Mouse (Mus musculus) hindbrain, embryonic 15.5 days (tissue): ENCODE data around the gene Pcca. TPM values are rescaled to one million over a fixed set of nuclear protein-coding genes. Genes with fewer than 3 reads are reported as not detected.

Experiments
- ATAC-seq: fragments of 200-750 bp; cut with Nextera tagmentation; 2 replicates; pipeline ENCODE4 v1.8.0; 2017; ENCODE audit warnings: low read depth, moderate number of reproducible peaks, moderate TSS enrichment; ENCODE audit not compliant: low FRiP score
- H3K27ac ChIP-seq: fragments of 300-500 bp; sonication (generic); replicated peaks from 2 replicates; pipeline ENCODE4 v1.5.1; 2015; ENCODE audit warnings: mild to moderate bottlenecking, inconsistent platforms
- H3K27me3 ChIP-seq: fragments of 300-500 bp; sonication (generic); 2 replicates; pipeline ENCODE4 v1.6.1; 2015; ENCODE audit warnings: control low read depth, inconsistent platforms
- H3K36me3 ChIP-seq: fragments of 300-500 bp; sonication (generic); 2 replicates; pipeline ENCODE4 v1.6.1; 2015; ENCODE audit warnings: control low read depth, inconsistent platforms
- H3K4me1 ChIP-seq: fragments of 300-500 bp; sonication (generic); replicated peaks from 2 replicates; pipeline ENCODE4 v1.6.1; 2015; ENCODE audit warnings: control low read depth, inconsistent platforms
- H3K4me2 ChIP-seq: fragments of 300-500 bp; sonication (generic); 2 replicates; pipeline ENCODE4 v1.6.1; 2015; ENCODE audit warnings: moderate library complexity, mild to moderate bottlenecking, inconsistent platforms
- H3K4me3 ChIP-seq: fragments of 300-500 bp; sonication (generic); 2 replicates; pipeline ENCODE4 v1.5.1; 2015; ENCODE audit warnings: mild to moderate bottlenecking, inconsistent platforms
- H3K9ac ChIP-seq: fragments of 300-500 bp; sonication (generic); 2 replicates; pipeline ENCODE4 v1.6.1; 2015; ENCODE audit warnings: inconsistent platforms
- H3K9me3 ChIP-seq: fragments of 300-500 bp; sonication (generic); 2 replicates; pipeline ENCODE4 v1.6.1; 2016; ENCODE audit warnings: control low read depth, inconsistent platforms
- WGBS: fragments of 180-500 bp; shearing (Covaris S2); methylation state at CpG from one replicate; pipeline ENCODE4 v1.1.7; 2015; 5-methylcytosine and 5-hydroxymethylcytosine counted together
- polyA plus RNA-seq: library from polyadenylated mRNA; unstranded; fragments of >200 nt; fragmentation: Nextera tagmentation; extraction: Ambion mirVana; gene quantifications from 2 replicates; pipeline ENCODE4 v1.2.1, GENCODE M21; 2015

Pcca gene
- polyA plus RNA-seq = 29.0 and 30.2 TPM in 2 replicates

DNA sequence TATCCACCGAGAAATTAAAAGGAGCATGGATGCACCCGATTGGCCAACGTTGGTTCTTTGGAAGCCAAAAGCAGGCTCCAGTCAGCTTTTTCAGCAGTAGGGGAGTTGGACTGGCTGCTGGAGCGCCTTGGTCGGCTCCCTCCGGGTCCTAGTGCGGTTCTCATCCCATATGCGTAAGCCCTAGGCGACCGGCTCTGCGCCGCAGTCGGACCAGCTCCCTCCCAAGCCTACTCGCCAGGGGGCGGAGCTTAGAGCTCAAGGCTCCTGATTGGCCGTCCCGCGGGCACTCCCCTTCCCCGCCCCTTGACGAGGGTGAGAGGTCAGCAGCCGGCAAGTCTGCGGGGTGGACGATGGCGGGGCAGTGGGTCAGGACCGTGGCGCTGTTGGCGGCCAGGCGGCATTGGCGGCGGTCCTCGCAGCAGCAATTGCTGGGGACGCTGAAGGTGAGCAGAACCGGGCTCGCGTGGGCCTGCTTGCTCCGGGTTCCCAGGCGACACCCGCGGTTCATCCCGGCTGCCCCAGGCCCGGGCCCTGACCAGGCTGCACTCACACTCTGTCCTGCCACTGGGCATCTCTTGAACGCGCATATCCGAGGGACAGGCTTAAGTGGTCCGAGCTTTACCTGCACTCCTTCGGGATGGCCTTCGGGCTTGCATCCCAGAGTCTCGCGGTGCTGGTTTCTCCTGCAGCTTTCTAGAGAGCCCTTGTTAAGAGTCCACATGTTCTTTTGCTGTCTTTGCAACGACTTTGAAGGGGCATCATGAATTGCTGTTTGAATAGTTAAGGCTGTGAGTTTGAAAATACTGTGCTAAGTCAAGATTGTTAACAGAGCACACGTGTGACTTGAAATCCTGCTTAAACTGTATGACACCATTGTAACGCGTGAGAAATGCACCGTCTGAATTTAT lies at the start of gene Pcca:
TSS of gene Pcca (plus strand) at position 308 of the 908 bp plus-strand sequence.
- H3K27ac ChIP-seq = peak within 1 kb of the TSS; percentile 70
- peak within 1 kb of the TSS; percentile 63 for H3K9ac ChIP-seq
- peak within 1 kb of the TSS; percentile 59 for H3K4me2 ChIP-seq
- H3K4me3 ChIP-seq = peak within 1 kb of the TSS; percentile 79
- H3K27me3 ChIP-seq = no peaks in the 10 kb centered on the region
- H3K36me3 ChIP-seq = no peaks in the 10 kb centered on the region
- WGBS = 1% methylated on average over 54 of the region's 54 CpGs
- ATAC-seq = peak; percentile 100
- H3K4me1 ChIP-seq = peaks cover 16% of the 10 kb centered on the region
- no peaks in the 10 kb centered on the region for H3K9me3 ChIP-seq

DNA sequence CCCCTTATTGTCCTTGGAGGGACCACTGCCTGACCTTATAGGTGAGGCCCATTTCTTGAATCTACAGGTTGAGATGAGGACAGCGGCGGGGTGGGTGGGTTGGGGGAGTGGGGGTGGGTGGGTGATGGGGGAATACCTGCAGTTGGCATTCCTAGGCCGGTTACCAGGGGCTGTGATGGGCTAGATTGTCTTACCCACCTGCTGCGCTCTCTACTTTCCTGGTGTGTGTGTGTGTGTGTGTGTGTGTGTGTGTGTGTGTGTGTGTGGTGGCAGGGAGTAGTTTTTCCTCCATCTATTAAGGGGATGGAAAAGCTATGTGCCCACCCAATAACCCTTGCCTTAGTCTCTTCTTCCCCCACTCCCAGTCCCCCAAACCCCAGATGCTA lies 49.7 kb upstream of the Pcca start:
- Histone ChIP-seq H3K27me3 (peaks cover 48% of the 10 kb centered on the region), H3K36me3 (no peaks in the 10 kb centered on the region), H3K4me2 (peak overlapping the region; percentile 48), H3K4me1 (no peaks in the 10 kb centered on the region), H3K27ac (peak overlapping the region; percentile 75), H3K9ac (peak overlapping the region; percentile 27; the same call in 1 of the 2 replicates), H3K4me3 (peak overlapping the region; percentile 20), H3K9me3 (no peaks in the 10 kb centered on the region)
- 12% methylated on average over 4 of the region's 4 CpGs for WGBS
- ATAC-seq = peak; percentile 44; the same call in 1 of the 2 replicates

DNA sequence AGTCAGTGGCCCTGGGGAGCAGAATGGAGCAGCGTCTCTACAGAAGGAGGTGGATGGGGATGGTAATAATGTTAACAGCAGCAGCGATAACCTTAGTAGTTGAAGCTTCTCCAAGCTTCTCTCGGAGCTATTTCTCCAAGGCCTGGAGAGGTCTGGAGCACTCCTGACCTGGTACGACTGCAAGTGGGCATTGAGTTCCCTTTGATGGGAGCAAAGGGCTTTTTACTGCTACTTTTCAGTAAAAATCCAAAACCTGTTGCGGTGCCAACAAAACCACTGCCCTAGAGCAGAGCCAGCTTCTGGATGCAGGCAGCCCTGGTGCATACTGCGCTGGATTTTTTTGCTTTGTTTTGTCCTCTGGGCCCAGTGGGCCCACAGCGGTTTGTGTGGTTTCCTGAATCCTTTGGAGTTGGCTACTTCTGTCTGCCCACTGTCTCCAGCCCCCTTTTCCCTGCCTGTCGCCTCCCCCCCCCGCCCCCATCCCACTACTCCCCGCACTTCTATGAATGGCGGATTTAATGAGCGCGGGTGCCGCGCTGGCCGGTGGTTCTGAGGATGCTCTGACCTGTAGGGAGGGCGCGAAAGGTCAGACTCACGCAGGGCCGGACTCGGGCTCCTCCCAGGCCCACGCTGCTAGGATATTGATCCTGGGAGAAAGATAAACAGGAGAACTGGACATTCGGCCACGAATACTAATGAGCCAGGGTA lies 49.1 kb upstream of the Pcca start:
- H3K27ac ChIP-seq = peak overlapping the region; percentile 64
- H3K4me1 ChIP-seq = no peaks in the 10 kb centered on the region
- peaks cover 48% of the 10 kb centered on the region for H3K27me3 ChIP-seq
- 0 out of 2 replicates have a peak, but pooled peaks have one; percentile 32 for ATAC-seq
- no peaks in the 10 kb centered on the region for H3K36me3 ChIP-seq
- peak overlapping the region; percentile 27 for H3K9ac ChIP-seq
- peak overlapping the region; percentile 48 for H3K4me2 ChIP-seq
- H3K9me3 ChIP-seq = no peaks in the 10 kb centered on the region
- 2% methylated on average over 22 of the region's 24 CpGs for WGBS
- H3K4me3 ChIP-seq = peak overlapping the region; percentile 20

DNA sequence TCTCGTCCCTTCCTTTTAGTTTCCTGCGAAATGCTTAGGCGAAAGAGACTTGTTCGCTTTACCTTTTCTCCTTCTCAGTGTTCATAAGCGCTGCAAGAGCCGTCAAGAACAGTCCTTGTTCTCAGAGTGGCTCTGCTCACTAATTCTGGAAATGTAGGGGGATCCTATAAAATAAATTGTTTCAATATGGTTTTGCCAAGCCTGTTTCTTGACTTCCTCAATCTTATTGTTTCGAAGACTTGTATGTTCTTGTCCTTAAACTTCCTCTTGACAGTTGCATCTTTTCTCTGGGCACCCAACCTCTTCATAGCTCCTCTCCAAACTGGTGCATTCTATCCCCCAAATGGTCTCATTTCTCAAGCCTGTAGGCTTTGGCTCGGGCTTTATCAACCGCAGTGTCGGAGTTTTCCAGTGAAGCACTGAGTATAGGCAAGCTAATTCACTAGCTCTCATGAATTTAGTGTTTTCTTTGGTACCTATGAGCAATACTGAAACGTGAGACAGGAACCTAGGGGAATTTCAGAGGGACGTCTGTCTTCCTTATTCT lies 48.4 kb upstream of the Pcca start:
- H3K36me3 ChIP-seq = no peaks in the 10 kb centered on the region
- peak overlapping the region; percentile 64 for H3K27ac ChIP-seq
- 0 out of 2 replicates have a peak, but pooled peaks cover 3% of the 10 kb centered on the region for H3K4me1 ChIP-seq
- peak overlapping the region; percentile 27; the same call in 1 of the 2 replicates for H3K9ac ChIP-seq
- 6% methylated on average over 12 of the region's 12 CpGs for WGBS
- no peak for ATAC-seq
- H3K4me3 ChIP-seq = peak overlapping the region; percentile 20
- H3K27me3 ChIP-seq = peaks cover 46% of the 10 kb centered on the region
- H3K9me3 ChIP-seq = no peaks in the 10 kb centered on the region
- H3K4me2 ChIP-seq = peak overlapping the region; percentile 48

DNA sequence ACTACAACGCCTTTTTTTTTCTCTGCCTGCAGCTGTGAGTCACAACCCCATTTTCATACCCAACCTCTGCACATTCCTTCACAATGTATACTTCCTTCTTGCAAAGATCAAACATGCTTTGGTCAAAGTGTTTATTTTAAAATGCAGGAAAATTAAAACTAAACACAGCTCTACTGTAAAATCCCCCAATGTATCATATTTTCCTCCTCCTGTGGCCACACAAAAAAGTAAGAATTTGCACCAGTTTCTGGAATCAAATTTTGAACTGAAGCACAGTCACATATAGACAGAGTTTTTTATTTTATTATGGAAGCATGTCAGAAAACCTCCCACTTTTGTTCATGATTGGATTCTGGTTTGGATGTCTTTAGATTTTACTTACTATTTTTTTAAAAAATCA lies 47.5 kb upstream of the Pcca start:
- peaks cover 51% of the 10 kb centered on the region for H3K27me3 ChIP-seq
- H3K4me2 ChIP-seq = 0 out of 2 replicates have a peak overlapping the region, but pooled peaks have one; percentile 13
- no peaks in the 10 kb centered on the region for H3K9me3 ChIP-seq
- H3K27ac ChIP-seq = no peak overlapping the region
- no peak overlapping the region for H3K9ac ChIP-seq
- WGBS = 22% methylated on average over 1 of the region's 1 CpGs
- H3K36me3 ChIP-seq = no peaks in the 10 kb centered on the region
- ATAC-seq = no peak
- H3K4me1 ChIP-seq = 0 out of 2 replicates have a peak, but pooled peaks cover 7% of the 10 kb centered on the region
- no peak overlapping the region for H3K4me3 ChIP-seq

DNA sequence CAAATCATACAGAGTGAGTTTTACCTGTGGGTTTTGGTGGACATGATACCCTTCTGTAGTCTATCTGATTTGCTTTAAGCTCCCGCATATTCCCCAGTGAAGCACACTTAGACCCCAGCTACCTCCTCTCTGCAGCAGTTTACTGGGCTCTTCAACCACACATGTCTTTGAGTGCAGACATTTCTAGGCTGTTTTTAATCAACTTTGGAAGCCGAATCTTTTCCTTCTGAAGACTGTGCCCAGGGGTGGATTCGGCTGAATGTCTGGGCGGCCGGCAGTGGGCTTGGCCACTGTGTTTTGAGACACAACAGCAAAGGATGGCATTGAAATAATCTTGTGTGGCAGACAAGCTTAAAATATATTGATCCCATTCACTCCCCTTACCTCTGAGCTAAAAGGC lies 46.8 kb upstream of the Pcca start:
- no peak overlapping the region for H3K27ac ChIP-seq

DNA sequence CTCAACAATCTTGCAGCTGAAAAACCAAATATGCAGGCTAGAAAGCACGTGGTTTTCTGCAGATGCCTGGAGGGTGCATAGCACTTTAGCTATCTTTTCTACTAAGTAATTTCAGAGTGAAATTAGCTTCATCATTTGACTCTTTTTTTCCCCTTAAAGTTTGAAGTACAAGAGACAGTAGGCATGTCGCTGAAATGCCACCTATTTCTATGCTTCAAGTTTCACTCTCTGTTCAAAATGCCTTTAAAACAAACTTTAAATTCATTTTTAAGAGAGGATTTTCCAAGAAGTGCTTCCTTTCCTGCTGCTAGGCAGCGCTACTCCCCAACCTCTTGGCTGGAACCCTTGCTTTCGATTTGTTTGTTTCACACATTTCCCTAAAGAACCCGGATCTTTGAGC lies 45.1 kb upstream of the Pcca start:
- Histone ChIP-seq H3K4me1 (0 out of 2 replicates have a peak, but pooled peaks cover 7% of the 10 kb centered on the region), H3K27ac (peak overlapping the region; percentile 16; the same call in 1 of the 2 replicates), H3K4me2 (peak overlapping the region; percentile 56), H3K36me3 (no peaks in the 10 kb centered on the region), H3K9me3 (no peaks in the 10 kb centered on the region), H3K27me3 (peaks cover 53% of the 10 kb centered on the region), H3K9ac (no peak overlapping the region), H3K4me3 (peak overlapping the region; percentile 11; the same call in 1 of the 2 replicates)
- ATAC-seq = no peak
- WGBS = 2% methylated on average over 5 of the region's 5 CpGs

More for the DNA sequence above, 46.8 kb upstream of the Pcca start:
- Histone ChIP-seq H3K9me3 (no peaks in the 10 kb centered on the region), H3K4me3 (no peak overlapping the region), H3K27me3 (peaks cover 53% of the 10 kb centered on the region), H3K4me2 (peak overlapping the region; percentile 30), H3K4me1 (0 out of 2 replicates have a peak, but pooled peaks cover 7% of the 10 kb centered on the region), H3K9ac (0 out of 2 replicates have a peak overlapping the region, but pooled peaks have one; percentile 16), H3K36me3 (no peaks in the 10 kb centered on the region)
- ATAC-seq = no peak
- WGBS = 7% methylated on average over 5 of the region's 5 CpGs

DNA sequence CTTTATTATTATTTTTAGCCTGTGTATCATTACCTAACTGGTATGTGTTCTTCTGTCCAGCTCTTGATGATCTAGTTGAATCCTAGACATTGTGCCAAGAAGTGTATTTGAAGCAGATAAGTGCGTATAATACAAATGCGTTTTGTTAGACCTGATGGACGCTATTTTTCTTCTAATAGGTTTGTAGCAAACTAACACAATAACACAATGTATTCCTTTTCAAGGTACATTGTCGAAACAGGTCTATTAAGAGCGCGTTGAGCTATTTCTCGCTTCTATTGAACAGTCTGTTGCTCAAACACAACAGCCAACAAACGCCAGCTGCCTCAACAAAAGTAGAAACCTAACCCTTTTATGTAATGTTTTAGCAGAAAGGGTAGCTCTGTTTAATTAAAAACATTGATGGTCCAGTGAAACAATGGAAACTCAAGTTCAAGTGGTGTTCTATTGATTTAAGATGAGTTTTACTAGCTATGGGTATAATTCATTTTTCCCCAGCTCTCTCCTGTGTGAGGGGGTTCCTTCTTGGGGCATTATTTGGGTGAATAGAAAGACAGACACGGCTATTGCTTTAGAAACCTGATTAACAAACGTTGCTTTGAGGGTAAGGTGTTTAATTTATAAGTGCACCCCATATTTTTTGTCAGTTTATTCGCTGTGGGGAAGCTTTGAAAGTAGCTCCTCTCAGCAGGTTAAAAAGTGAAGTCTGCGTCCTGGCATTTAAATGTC lies 44.3 kb upstream of the Pcca start:
- Histone ChIP-seq H3K27me3 (peaks cover 46% of the 10 kb centered on the region), H3K4me3 (peak overlapping the region; percentile 30), H3K4me1 (0 out of 2 replicates have a peak, but pooled peaks cover 7% of the 10 kb centered on the region), H3K27ac (peak overlapping the region; percentile 83), H3K9ac (no peak overlapping the region), H3K36me3 (no peaks in the 10 kb centered on the region), H3K4me2 (peak overlapping the region; percentile 56), H3K9me3 (no peaks in the 10 kb centered on the region)
- 2% methylated on average over 12 of the region's 12 CpGs for WGBS
- no peak for ATAC-seq

DNA sequence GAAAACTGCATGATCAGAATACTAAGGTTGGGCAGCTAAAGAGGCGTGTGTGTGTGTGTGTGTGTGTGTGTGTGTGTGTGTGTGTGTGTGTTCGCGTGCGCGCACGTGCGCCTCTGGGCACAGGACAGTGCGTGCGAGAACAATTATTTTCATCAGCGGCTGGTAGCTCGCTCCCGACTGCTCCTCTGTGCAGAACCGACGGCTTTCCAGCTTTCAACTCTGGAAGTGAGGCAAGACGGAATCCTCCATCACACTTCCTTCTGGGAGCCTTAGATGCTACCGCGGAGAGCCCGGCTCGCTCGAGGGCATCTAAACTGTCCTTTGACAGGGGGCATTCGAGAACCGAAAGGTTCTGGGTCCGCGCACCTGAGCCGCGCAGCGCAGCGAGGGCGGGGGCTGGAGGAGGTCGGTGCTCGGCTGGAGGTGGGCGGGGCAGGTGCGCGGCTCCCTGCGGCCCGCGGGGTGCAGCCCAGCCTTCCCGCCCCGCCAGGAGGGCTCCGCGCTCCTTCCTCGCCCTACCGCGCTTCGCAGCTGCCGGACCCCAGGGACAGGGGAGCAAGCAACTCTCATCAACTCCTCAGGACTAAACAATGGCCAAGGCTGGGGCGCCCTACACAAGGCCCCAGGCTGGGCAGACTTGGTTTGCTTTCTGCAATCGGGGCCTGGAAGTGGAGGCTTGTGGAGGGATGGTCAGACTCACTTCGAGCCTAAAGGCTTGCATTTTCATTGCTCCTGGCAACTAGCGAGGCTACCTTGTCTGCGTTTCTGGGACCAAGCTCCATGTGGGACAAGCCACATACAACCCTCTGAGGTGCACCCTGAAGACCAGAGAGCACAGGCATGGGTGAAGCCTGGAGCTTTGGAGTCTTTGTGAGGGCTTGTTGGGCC lies 43.4 kb upstream of the Pcca start, which contains the start of gene Gm10837:
TSS of gene Gm10837 (plus strand) at position 146 of the 888 bp plus-strand sequence.
- Histone ChIP-seq H3K4me1 (0 out of 2 replicates have a peak, but pooled peaks cover 7% of the 10 kb centered on the region), H3K4me2 (peak within 1 kb of the TSS; percentile 56), H3K27ac (peak within 1 kb of the TSS; percentile 83), H3K9me3 (no peaks in the 10 kb centered on the region), H3K36me3 (no peaks in the 10 kb centered on the region), H3K27me3 (peaks cover 42% of the 10 kb centered on the region), H3K4me3 (peak within 1 kb of the TSS; percentile 30), H3K9ac (peak within 1 kb of the TSS; percentile 36; the same call in 1 of the 2 replicates)
- peak; percentile 85 for ATAC-seq
- WGBS = 2% methylated on average over 51 of the region's 51 CpGs

DNA sequence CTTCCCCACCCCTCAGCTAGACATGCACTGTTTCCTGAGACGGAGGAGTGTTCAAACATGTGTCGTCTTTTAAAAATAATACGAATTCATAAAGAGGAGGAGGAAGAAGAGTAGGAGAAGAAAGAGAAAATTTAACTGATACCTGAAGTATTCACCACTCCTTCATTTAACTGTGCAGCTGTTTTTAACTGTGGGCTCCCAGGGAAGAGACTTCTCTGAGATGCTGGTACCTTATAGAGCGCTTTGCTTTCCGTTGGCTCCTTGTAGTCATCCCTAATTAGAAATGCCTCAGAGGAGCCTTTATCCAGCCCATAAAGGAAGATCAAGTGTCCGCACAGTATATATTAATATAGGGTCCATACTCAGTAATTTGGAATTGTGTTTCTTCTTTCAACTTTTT lies 42.6 kb upstream of the Pcca start:
- Histone ChIP-seq H3K4me2 (no peak overlapping the region), H3K27ac (peak overlapping the region; percentile 83; the same call in 1 of the 2 replicates), H3K9ac (no peak overlapping the region), H3K9me3 (no peaks in the 10 kb centered on the region), H3K4me3 (no peak overlapping the region), H3K27me3 (peaks cover 40% of the 10 kb centered on the region), H3K36me3 (no peaks in the 10 kb centered on the region), H3K4me1 (0 out of 2 replicates have a peak, but pooled peaks cover 7% of the 10 kb centered on the region)
- WGBS = 66% methylated on average over 6 of the region's 6 CpGs
- no peak for ATAC-seq
